Mouse (Mus musculus): ENCODE measurements at regions not wholly inside any gene's neighbourhood (a gene's known extent, or its start where the extent isn't known, plus 50 kb on each side); places are given as distances from the start of the nearest gene placed in this dataset.

GRCm38 (mm10) chr13:35212276-35212675, 185.4 kb upstream of the Eci2 start:
- DNase-seq (ENCODE audit: low read depth): no peak

- no peak for DNase-seq (ENCODE audit: low read depth)
These were observed 187.3 kb upstream of the Eci2 start for GRCm38 (mm10) chr13:35214219-35214618.

- no peak for DNase-seq (ENCODE audit: low read depth)
These were observed 199.4 kb upstream of the Eci2 start for GRCm38 (mm10) chr13:35226142-35226829.

- no peak for DNase-seq (ENCODE audit: low read depth)
These were observed 200.0 kb upstream of the Eci2 start for GRCm38 (mm10) chr13:35226944-35227343.

GRCm38 (mm10) chr13:35229601-35230000, 202.7 kb upstream of the Eci2 start:
- DNase-seq (ENCODE audit: low read depth): no peak

- no peak for DNase-seq (ENCODE audit: low read depth)
These were observed 206.7 kb upstream of the Eci2 start for GRCm38 (mm10) chr13:35233636-35234035.

- no peak for DNase-seq (ENCODE audit: low read depth)
These were observed 214.5 kb upstream of the Eci2 start for GRCm38 (mm10) chr13:35241443-35241842.

- no peak for DNase-seq (ENCODE audit: low read depth)
These were observed 217.1 kb upstream of the Eci2 start for GRCm38 (mm10) chr13:35243946-35244345.

GRCm38 (mm10) chr13:35257386-35257785, 230.5 kb upstream of the Eci2 start:
- no peak for DNase-seq (ENCODE audit: low read depth)

- no peak for DNase-seq (ENCODE audit: low read depth)
These were observed 231.8 kb upstream of the Eci2 start for GRCm38 (mm10) chr13:35258720-35259119.

- no peak for DNase-seq (ENCODE audit: low read depth)
These were observed 257.1 kb upstream of the Eci2 start for GRCm38 (mm10) chr13:35283959-35284358.

- DNase-seq (ENCODE audit: low read depth): no peak
These were observed 275.2 kb upstream of the Eci2 start for GRCm38 (mm10) chr13:35302088-35302487.

- DNase-seq (ENCODE audit: low read depth): no peak
These were observed 289.9 kb upstream of the Eci2 start for GRCm38 (mm10) chr13:35316772-35317171.

- no peak for DNase-seq (ENCODE audit: low read depth)
These were observed 299.9 kb upstream of the Eci2 start for GRCm38 (mm10) chr13:35326682-35327242.

- DNase-seq (ENCODE audit: low read depth): no peak
These were observed 301.4 kb upstream of the Eci2 start for GRCm38 (mm10) chr13:35328320-35328719.

GRCm38 (mm10) chr13:35330926-35331325, 304.0 kb upstream of the Eci2 start:
- DNase-seq (ENCODE audit: low read depth): no peak

- DNase-seq (ENCODE audit: low read depth): no peak
These were observed 314.0 kb upstream of the Cdyl start for GRCm38 (mm10) chr13:35345507-35346129.

- no peak for DNase-seq (ENCODE audit: low read depth)
These were observed 311.4 kb upstream of the Cdyl start for GRCm38 (mm10) chr13:35348283-35348682.

- peak; percentile 11 for DNase-seq (ENCODE audit: low read depth)
These were observed 300.3 kb upstream of the Cdyl start for GRCm38 (mm10) chr13:35359345-35359744.

- no peak for DNase-seq (ENCODE audit: low read depth)
These were observed 282.1 kb upstream of the Cdyl start for GRCm38 (mm10) chr13:35377487-35377886.

GRCm38 (mm10) chr13:35379500-35379899, 280.1 kb upstream of the Cdyl start:
- no peak for DNase-seq (ENCODE audit: low read depth)

GRCm38 (mm10) chr13:35380224-35381009, 279.2 kb upstream of the Cdyl start:
- no peak for DNase-seq (ENCODE audit: low read depth)

- DNase-seq (ENCODE audit: low read depth): no peak
These were observed 278.0 kb upstream of the Cdyl start for GRCm38 (mm10) chr13:35381641-35382040.
